26 mouse cellular contexts compared by ENCODE assay signal in the genomic region with DNA sequence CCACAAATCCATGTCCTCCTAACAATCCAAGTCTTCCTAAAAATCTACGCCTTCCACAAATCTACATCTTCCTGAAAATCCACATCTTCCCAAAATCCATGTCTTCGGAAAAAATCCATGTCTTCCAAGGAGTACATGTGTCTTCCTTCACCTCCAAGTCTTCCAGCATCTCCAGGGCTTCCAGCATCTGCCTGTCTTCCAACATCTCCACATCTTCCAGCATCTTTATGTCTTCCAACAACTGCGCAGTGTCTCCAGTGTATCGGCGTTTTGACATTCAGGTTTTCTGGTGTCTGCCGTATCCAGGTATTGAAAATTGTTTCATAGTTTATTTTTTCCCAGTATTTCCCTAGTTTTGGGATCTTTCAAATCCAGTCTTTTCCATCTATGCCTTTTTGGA. TPM values are rescaled to one million over a fixed set of nuclear protein-coding genes. Genes with fewer than 3 reads are reported as not detected.
DNase-seq lines count a peak whose midpoint lies in the region; ATAC-seq lines count a peak whose summit lies in the region.
"Had no signal": no experiment of that assay in that cellular context is flagged by ENCODE, and none has a peak within 500 bp of the region (broad histone marks: within the 10 kb centered on the region; RNA-seq: fewer than 3 reads in every experiment).

No protein-coding gene starts in this region.

- WGBS in hindbrain, embryonic 12.5 days, result 93% methylated on average over 6 of the region's 6 CpGs

- H3K27me3 ChIP-seq in hindbrain, embryonic 12.5 days, result no peaks in the 10 kb centered on the region
- H3K27me3 ChIP-seq: embryonic facial prominence, embryonic 15.5 days; forebrain, embryonic 15.5 days had no signal

- H3K36me3 ChIP-seq in hindbrain, embryonic 12.5 days, result no peaks in the 10 kb centered on the region
- H3K36me3 ChIP-seq: embryonic facial prominence, embryonic 15.5 days; forebrain, embryonic 10.5 days; heart, embryonic 10.5 days had no signal

- peak; percentile 47 for DNase-seq in A20 (ENCODE audit: low read depth, low spot score)
- DNase-seq in CD4-positive helper T cell, adult 2 months (ENCODE audit: low read depth, low spot score), result peak; percentile 44
- no peak for DNase-seq in urinary bladder, adult 2 months (ENCODE audit: low spot score)
- DNase-seq in adrenal gland, adult 8-10 months, result no peak
- DNase-seq: adrenal gland, postnatal 10 days; cerebellum, adult 11-12 months; cerebellum, adult 9-10 months; cerebellum, postnatal 36 days; embryo, embryonic 11 days; gastrocnemius, postnatal 10 days; heart, adult 18-20 months; heart, postnatal 14 days; kidney, adult 2 months had no signal

- ATAC-seq in common myeloid progenitor, adult 5-6 weeks (replicated peaks; ENCODE audit: low read depth, poor library complexity, severe bottlenecking), result peak; percentile 72; the same call in 1 of the 2 replicates
- ATAC-seq in neutrophil, adult 5-6 weeks (ENCODE audit: extremely low read depth, insufficient number of reproducible peaks, low FRiP score, poor library complexity, severe bottlenecking), result 0 out of 2 replicates have a peak, but pooled peaks have one; percentile 23
- no peak for ATAC-seq in hindbrain, embryonic 12.5 days (ENCODE audit: low FRiP score)
- ATAC-seq: forebrain, embryonic 15.5 days; intestine, embryonic 16.5 days had no signal

- no peak overlapping the region for H3K27ac ChIP-seq in hindbrain, embryonic 12.5 days
- H3K27ac ChIP-seq: embryonic facial prominence, embryonic 15.5 days; forebrain, embryonic 10.5 days; forebrain, embryonic 15.5 days; heart, embryonic 10.5 days; hindbrain, embryonic 14.5 days had no signal

- no peak overlapping the region for H3K4me2 ChIP-seq in hindbrain, embryonic 12.5 days (replicated peaks)
- H3K4me2 ChIP-seq: embryonic facial prominence, embryonic 15.5 days; forebrain, embryonic 15.5 days; hindbrain, embryonic 14.5 days had no signal

- H3K4me1 ChIP-seq in hindbrain, embryonic 12.5 days, result no peaks in the 10 kb centered on the region
- H3K4me1 ChIP-seq: embryonic facial prominence, embryonic 15.5 days; forebrain, embryonic 10.5 days; forebrain, embryonic 15.5 days; heart, embryonic 10.5 days had no signal

- 0 out of 2 replicates have a peak, but pooled peaks cover 6% of the 10 kb centered on the region for H3K9me3 ChIP-seq in hindbrain, embryonic 12.5 days (replicated peaks)
- H3K9me3 ChIP-seq: embryonic facial prominence, embryonic 15.5 days; heart, embryonic 10.5 days had no signal

- no peak overlapping the region for H3K4me3 ChIP-seq in hindbrain, embryonic 12.5 days
- H3K4me3 ChIP-seq: embryonic facial prominence, embryonic 15.5 days; erythroblast, embryonic 14.5 days; forebrain, embryonic 10.5 days; forebrain, embryonic 15.5 days; heart, embryonic 10.5 days had no signal

- H3K9ac ChIP-seq in hindbrain, embryonic 12.5 days, result no peak overlapping the region
- H3K9ac ChIP-seq: embryonic facial prominence, embryonic 15.5 days; forebrain, embryonic 15.5 days; hindbrain, embryonic 14.5 days had no signal

RNA-seq across cellular contexts. Expression of a gene that starts 0.5 kb away (rescaled TPM):
- not detected in 2 replicates for total RNA-seq in common myeloid progenitor, adult 5-6 weeks (2017)
- not detected in 2 replicates for total RNA-seq in neutrophil, adult 5-6 weeks (2017)
- polyA plus RNA-seq in hindbrain, embryonic 12.5 days (2016; fragmentation: Nextera tagmentation; extraction: Ambion mirVana), result 0.33 and 0.43 TPM in 2 replicates
- not detected in 2 replicates for polyA plus RNA-seq in urinary bladder, adult 2 months (2012; rRNA removed)
- not detected for total RNA-seq in adrenal gland, adult 8-10 months (2022)
- total RNA-seq: adrenal gland, postnatal 10 days; gastrocnemius, postnatal 10 days; gastrocnemius, postnatal 4 days; heart, adult 18-20 months; heart, postnatal 14 days; hematopoietic stem cell, adult 5-6 weeks had no signal
- polyA plus RNA-seq: embryonic facial prominence, embryonic 15.5 days; erythroblast, embryonic 14.5 days; forebrain, embryonic 15.5 days; heart, embryonic 10.5 days; heart, embryonic 14.5 days; hindbrain, embryonic 14.5 days; intestine, embryonic 16.5 days; kidney, adult 2 months had no signal

Comparison
In these comparisons a context has a peak if more than half of its experiments do, and no peak if none do; other contexts are left out.
1. DNase-seq: peak in A20 (single experiment) and CD4-positive helper T cell, adult 2 months (single experiment); none in urinary bladder, adult 2 months (single experiment) and adrenal gland, adult 8-10 months (single experiment).